ENCODE assay signal across 11 mouse cellular contexts in genomic region chr9:101710611-101711071, GRCm38 (mm10).
A peak's percentile ranks its signal among the peaks of the same experiment; 100 is the strongest.
DNase-seq lines count a peak whose midpoint lies in the region; ATAC-seq and TF ChIP-seq lines count a peak whose summit lies in the region.
"Had no signal": no experiment of that assay in that cellular context is flagged by ENCODE, and none has a peak within 500 bp of the region (broad histone marks: within the 10 kb centered on the region; RNA-seq: fewer than 3 reads in every experiment).

No protein-coding gene starts in this region.

- H3K9ac ChIP-seq in hindbrain, embryonic 15.5 days, result no peak overlapping the region
- H3K9ac ChIP-seq: embryonic facial prominence, embryonic 13.5 days; liver, embryonic 12.5 days had no signal

- H3K4me3 ChIP-seq in hindbrain, embryonic 15.5 days, result no peak overlapping the region
- H3K4me3 ChIP-seq in hindbrain, embryonic 10.5 days, result no peak overlapping the region
- no peak overlapping the region for H3K4me3 ChIP-seq in thymus, adult 2 months (ENCODE audit: control insufficient read depth, insufficient read depth, low read length)
- H3K4me3 ChIP-seq: embryonic facial prominence, embryonic 13.5 days; liver, embryonic 12.5 days had no signal

- no peak for TF ChIP-seq POLR2A in thymus, adult 2 months (IDR thresholded peaks at IDR 0.05; ENCODE audit: control insufficient read depth, extremely low read depth, insufficient read depth, low read length, poor library complexity)

- H3K4me1 ChIP-seq in hindbrain, embryonic 15.5 days (replicated peaks), result no peaks in the 10 kb centered on the region
- H3K4me1 ChIP-seq in hindbrain, embryonic 10.5 days (replicated peaks), result 0 out of 2 replicates have a peak, but pooled peaks cover 5% of the 10 kb centered on the region
- no peaks in the 10 kb centered on the region for H3K4me1 ChIP-seq in thymus, adult 2 months (replicated peaks; ENCODE audit: control insufficient read depth, insufficient read depth, low read length)
- H3K4me1 ChIP-seq: embryonic facial prominence, embryonic 13.5 days; liver, embryonic 12.5 days had no signal

- no peaks in the 10 kb centered on the region for H3K36me3 ChIP-seq in hindbrain, embryonic 15.5 days
- no peaks in the 10 kb centered on the region for H3K36me3 ChIP-seq in hindbrain, embryonic 10.5 days
- H3K36me3 ChIP-seq in thymus, adult 2 months (ENCODE audit: control insufficient read depth, insufficient read depth, low read length), result no peaks in the 10 kb centered on the region
- H3K36me3 ChIP-seq: embryonic facial prominence, embryonic 13.5 days; liver, embryonic 12.5 days had no signal

- DNase-seq in hindbrain, embryonic 10.5 days (ENCODE audit: low spot score), result no peak
- DNase-seq in MN1 (ENCODE audit: low spot score), result peak; percentile 53
- DNase-seq in cerebellum, adult 11 months, result peak; percentile 64
- peak; percentile 27 to 53 for DNase-seq in lung, adult 18-20 months
- no peak for DNase-seq in B cell, adult 2 months
- no peak for DNase-seq in thymus, adult 2 months
- DNase-seq: kidney, adult 18-20 months; spleen, adult 18-20 months had no signal

- 61% methylated on average over 8 of the region's 8 CpGs for WGBS in hindbrain, embryonic 15.5 days
- 88% methylated on average over 8 of the region's 8 CpGs for WGBS in hindbrain, embryonic 10.5 days
- 91% methylated on average over 8 of the region's 8 CpGs for WGBS in thymus, adult 2 months

- TF ChIP-seq CTCF in thymus, adult 2 months (IDR thresholded peaks at IDR 0.05; ENCODE audit: borderline replicate concordance, control insufficient read depth, extremely low read depth, insufficient read depth, low read length, poor library complexity), result no peak

- H3K4me2 ChIP-seq in hindbrain, embryonic 15.5 days, result no peak overlapping the region
- H3K4me2 ChIP-seq: embryonic facial prominence, embryonic 13.5 days; liver, embryonic 12.5 days had no signal

- ATAC-seq in hindbrain, embryonic 15.5 days (ENCODE audit: low FRiP score, low read depth), result peak; percentile 66; the same call in 1 of the 2 replicates
- ATAC-seq: liver, embryonic 12.5 days had no signal

- no peak overlapping the region for H3K27ac ChIP-seq in hindbrain, embryonic 15.5 days (replicated peaks)
- H3K27ac ChIP-seq in hindbrain, embryonic 10.5 days, result no peak overlapping the region
- H3K27ac ChIP-seq in thymus, adult 2 months (ENCODE audit: control insufficient read depth, insufficient read depth, low read length), result no peak overlapping the region
- H3K27ac ChIP-seq: embryonic facial prominence, embryonic 13.5 days; liver, embryonic 12.5 days had no signal

- H3K9me3 ChIP-seq in hindbrain, embryonic 15.5 days, result no peaks in the 10 kb centered on the region
- H3K9me3 ChIP-seq in hindbrain, embryonic 10.5 days, result no peaks in the 10 kb centered on the region
- H3K9me3 ChIP-seq: embryonic facial prominence, embryonic 13.5 days; liver, embryonic 12.5 days had no signal

- H3K27me3 ChIP-seq in hindbrain, embryonic 15.5 days, result no peaks in the 10 kb centered on the region
- no peaks in the 10 kb centered on the region for H3K27me3 ChIP-seq in hindbrain, embryonic 10.5 days (ENCODE audit: insufficient read depth, poor library complexity, severe bottlenecking)
- no peaks in the 10 kb centered on the region for H3K27me3 ChIP-seq in thymus, adult 2 months (ENCODE audit: control insufficient read depth, insufficient read depth, low read length)
- H3K27me3 ChIP-seq: embryonic facial prominence, embryonic 13.5 days; liver, embryonic 12.5 days had no signal

Comparison
In these comparisons a context has a peak if more than half of its experiments do, and no peak if none do; other contexts are left out.
1. DNase-seq: peak in MN1 (single experiment), cerebellum, adult 11 months (single experiment) and lung, adult 18-20 months (2 of 2); none in hindbrain, embryonic 10.5 days (single experiment), B cell, adult 2 months (0 of 2) and thymus, adult 2 months (single experiment).